Mouse (Mus musculus) heart, embryonic 13.5 days (tissue): ENCODE data around the gene Cgnl1. TPM values are rescaled to one million over a fixed set of nuclear protein-coding genes. Genes with fewer than 3 reads are reported as not detected.

Experiments used
- ATAC-seq: fragments of 200-750 bp; cut with Nextera tagmentation; 2 replicates; pipeline ENCODE4 v1.8.0; 2017; ENCODE audit warnings: moderate TSS enrichment; ENCODE audit not compliant: insufficient number of reproducible peaks, low FRiP score, low TSS enrichment; ENCODE audit errors: extremely low read depth
- H3K27ac ChIP-seq: fragments of 300-500 bp; sonication (generic); replicated peaks from 2 replicates; pipeline ENCODE4 v1.5.1; 2015; ENCODE audit warnings: moderate library complexity, mild to moderate bottlenecking, inconsistent platforms
- H3K27me3 ChIP-seq: fragments of 300-500 bp; sonication (generic); replicated peaks from 2 replicates; pipeline ENCODE4 v1.6.1; 2015; ENCODE audit warnings: mild to moderate bottlenecking, inconsistent platforms
- H3K36me3 ChIP-seq: fragments of 300-500 bp; sonication (generic); 2 replicates; pipeline ENCODE4 v1.6.1; 2015; ENCODE audit warnings: mild to moderate bottlenecking, inconsistent platforms
- H3K4me1 ChIP-seq: fragments of 300-500 bp; sonication (generic); 2 replicates; pipeline ENCODE4 v1.6.1; 2015; ENCODE audit warnings: inconsistent platforms
- H3K4me2 ChIP-seq: fragments of 300-500 bp; sonication (generic); 2 replicates; pipeline ENCODE4 v1.6.1; 2015; ENCODE audit warnings: inconsistent platforms, mild to moderate bottlenecking, moderate library complexity
- H3K4me3 ChIP-seq: fragments of 300-500 bp; sonication (generic); 2 replicates; pipeline ENCODE4 v1.5.1; 2015; ENCODE audit warnings: moderate library complexity, mild to moderate bottlenecking, inconsistent platforms
- H3K9ac ChIP-seq: fragments of 300-500 bp; sonication (generic); 2 replicates; pipeline ENCODE4 v1.6.1; 2015; ENCODE audit warnings: inconsistent platforms, mild to moderate bottlenecking, moderate library complexity
- H3K9me3 ChIP-seq: fragments of 300-500 bp; sonication (generic); 2 replicates; pipeline ENCODE4 v1.6.1; 2016; ENCODE audit warnings: inconsistent platforms
- WGBS: fragments of 180-500 bp; shearing (Covaris S2); methylation state at CpG from one replicate; pipeline ENCODE4 v1.1.7; 2015; ENCODE audit warnings: mixed read lengths; 5-methylcytosine and 5-hydroxymethylcytosine counted together
- polyA plus RNA-seq: library from polyadenylated mRNA; unstranded; fragments of >200 nt; fragmentation: Nextera tagmentation; extraction: Ambion mirVana; gene quantifications from 2 replicates; pipeline ENCODE4 v1.2.1, GENCODE M21; 2015

Cgnl1 gene
- polyA plus RNA-seq, 1 experiment from 2014 or later, result 38.7 TPM

- peaks cover 15% of the 10 kb centered on the region for H3K36me3 ChIP-seq
- ATAC-seq, result no peak
- no peaks in the 10 kb centered on the region for H3K27me3 ChIP-seq
- peaks cover 75% of the 10 kb centered on the region for H3K4me1 ChIP-seq
- no peak overlapping the region for H3K4me3 ChIP-seq
- H3K9ac ChIP-seq, result no peak overlapping the region
- peak overlapping the region; percentile 49 for H3K27ac ChIP-seq
- WGBS, result 30% methylated on average over 5 of the region's 5 CpGs
- no peak overlapping the region for H3K4me2 ChIP-seq
- 0 out of 2 replicates have a peak, but pooled peaks cover 3% of the 10 kb centered on the region for H3K9me3 ChIP-seq
Measured at GRCm38 (mm10) chr9:71670677-71671076, 100.7 kb downstream of the Cgnl1 start.

- no peak for ATAC-seq
- Histone ChIP-seq H3K4me2 (no peak overlapping the region), H3K27me3 (no peaks in the 10 kb centered on the region), H3K9ac (0 out of 2 replicates have a peak overlapping the region, but pooled peaks have one; percentile 24), H3K36me3 (peaks cover 8% of the 10 kb centered on the region), H3K9me3 (0 out of 2 replicates have a peak, but pooled peaks cover 3% of the 10 kb centered on the region), H3K4me1 (peaks cover 85% of the 10 kb centered on the region), H3K27ac (peak overlapping the region; percentile 82), H3K4me3 (no peak overlapping the region)
- 52% methylated on average over 5 of the region's 5 CpGs for WGBS
Measured at GRCm38 (mm10) chr9:71667616-71668015, 103.8 kb downstream of the Cgnl1 start.

DNA sequence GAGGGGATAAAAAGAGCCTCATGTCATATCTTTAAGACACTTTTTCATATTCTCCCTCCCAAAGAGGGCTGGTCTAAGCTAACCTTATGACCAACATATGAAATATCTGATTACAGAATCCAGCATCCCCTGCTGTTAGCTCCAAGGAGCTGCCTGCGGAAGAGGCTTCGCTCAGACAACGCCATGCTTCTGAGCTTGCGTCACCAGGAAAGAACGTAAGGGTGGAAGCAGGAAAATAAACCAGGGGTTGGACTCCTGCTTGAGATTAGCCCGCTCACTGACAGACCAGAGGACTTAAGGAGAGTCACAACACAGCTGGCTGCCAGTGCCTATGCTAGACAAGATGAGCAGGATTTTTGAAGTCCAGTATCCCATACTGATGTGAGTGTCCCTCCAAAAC, 105.0 kb downstream of the Cgnl1 start:
- Histone ChIP-seq H3K4me1 (peaks cover 90% of the 10 kb centered on the region), H3K36me3 (peaks cover 4% of the 10 kb centered on the region; the same call in 1 of the 2 replicates), H3K27me3 (no peaks in the 10 kb centered on the region), H3K4me2 (no peak overlapping the region), H3K9me3 (no peaks in the 10 kb centered on the region), H3K9ac (peak overlapping the region; percentile 47; the same call in 1 of the 2 replicates), H3K4me3 (no peak overlapping the region), H3K27ac (peak overlapping the region; percentile 82)
- WGBS, result 26% methylated on average over 6 of the region's 6 CpGs
- no peak for ATAC-seq

- Histone ChIP-seq H3K4me2 (no peak overlapping the region), H3K9ac (no peak overlapping the region), H3K4me1 (peaks cover 90% of the 10 kb centered on the region), H3K9me3 (no peaks in the 10 kb centered on the region), H3K36me3 (peaks cover 4% of the 10 kb centered on the region; the same call in 1 of the 2 replicates), H3K4me3 (no peak overlapping the region), H3K27me3 (no peaks in the 10 kb centered on the region), H3K27ac (0 out of 2 replicates have a peak overlapping the region, but pooled peaks have one; percentile 82)
- 78% methylated on average over 3 of the region's 3 CpGs for WGBS
- ATAC-seq, result no peak
Measured at GRCm38 (mm10) chr9:71665493-71665892, 105.9 kb downstream of the Cgnl1 start.

- Histone ChIP-seq H3K27me3 (no peaks in the 10 kb centered on the region), H3K4me3 (no peak overlapping the region), H3K9ac (no peak overlapping the region), H3K4me2 (no peak overlapping the region), H3K36me3 (peaks cover 4% of the 10 kb centered on the region; the same call in 1 of the 2 replicates), H3K4me1 (peaks cover 90% of the 10 kb centered on the region), H3K27ac (peak overlapping the region; percentile 86), H3K9me3 (no peaks in the 10 kb centered on the region)
- WGBS, result 92% methylated on average over 3 of the region's 3 CpGs
- ATAC-seq, result no peak
Measured at GRCm38 (mm10) chr9:71664855-71665254, 106.5 kb downstream of the Cgnl1 start.

DNA sequence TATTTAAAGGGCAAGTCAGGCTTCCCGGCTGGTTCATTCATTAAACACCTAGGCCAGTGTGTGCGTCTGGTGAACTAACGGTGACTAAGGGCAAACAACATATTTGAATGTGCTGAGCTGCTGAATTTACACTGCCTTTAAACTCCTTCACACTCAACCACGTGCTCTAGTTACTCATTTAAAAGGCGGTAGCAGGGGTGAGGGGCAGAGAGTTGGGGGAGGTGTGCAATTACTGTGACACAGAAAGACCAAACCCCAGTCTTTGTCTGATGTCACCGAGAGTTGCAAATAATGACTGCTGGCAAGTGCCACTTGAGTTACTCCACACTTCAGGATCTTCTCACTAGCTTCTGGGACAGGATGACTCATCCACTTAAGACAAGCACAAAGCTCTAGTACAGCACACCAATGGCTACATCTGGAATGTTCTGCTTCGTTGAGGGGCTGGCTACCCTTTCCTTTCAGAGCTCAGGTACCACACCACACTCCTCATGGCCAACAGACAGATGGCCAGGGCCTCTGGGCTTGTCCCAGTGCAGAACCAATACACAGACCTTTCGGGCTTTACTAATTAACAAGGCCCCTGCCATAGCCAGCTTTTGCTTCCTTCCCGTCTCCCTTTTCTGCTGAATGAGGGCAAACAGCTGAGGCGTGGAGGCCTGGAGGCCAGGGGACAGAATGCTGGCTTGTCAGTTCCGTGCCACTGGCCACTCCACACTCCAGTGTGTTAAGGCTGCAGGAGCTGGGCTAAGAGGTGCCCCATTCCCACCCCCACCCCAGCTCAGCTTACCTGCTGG, 107.8 kb downstream of the Cgnl1 start:
- Histone ChIP-seq H3K4me1 (peaks cover 89% of the 10 kb centered on the region), H3K4me3 (no peak overlapping the region), H3K36me3 (peaks cover 5% of the 10 kb centered on the region; the same call in 1 of the 2 replicates), H3K27ac (peak overlapping the region; percentile 86), H3K4me2 (no peak overlapping the region), H3K9ac (peak overlapping the region; percentile 54), H3K27me3 (no peaks in the 10 kb centered on the region), H3K9me3 (no peaks in the 10 kb centered on the region)
- peak; percentile 34; the same call in 1 of the 2 replicates for ATAC-seq
- WGBS, result 32% methylated on average over 11 of the region's 11 CpGs

- Histone ChIP-seq H3K27me3 (no peaks in the 10 kb centered on the region), H3K4me1 (peaks cover 58% of the 10 kb centered on the region), H3K27ac (peak overlapping the region; percentile 87), H3K4me3 (no peak overlapping the region), H3K9ac (peak overlapping the region; percentile 50), H3K9me3 (peaks cover 7% of the 10 kb centered on the region; the same call in 1 of the 2 replicates), H3K36me3 (peaks cover 29% of the 10 kb centered on the region), H3K4me2 (no peak overlapping the region)
- no peak for ATAC-seq
- 21% methylated on average over 9 of the region's 9 CpGs for WGBS
Measured at GRCm38 (mm10) chr9:71660540-71660939, 110.9 kb downstream of the Cgnl1 start.

- H3K9ac ChIP-seq, result 0 out of 2 replicates have a peak overlapping the region, but pooled peaks have one; percentile 50
- no peak overlapping the region for H3K4me3 ChIP-seq
- 57% methylated on average over 5 of the region's 5 CpGs for WGBS
- peaks cover 60% of the 10 kb centered on the region for H3K4me1 ChIP-seq
- ATAC-seq, result no peak
- H3K27ac ChIP-seq, result peak overlapping the region; percentile 87
- peaks cover 7% of the 10 kb centered on the region; the same call in 1 of the 2 replicates for H3K9me3 ChIP-seq
- no peak overlapping the region for H3K4me2 ChIP-seq
- H3K27me3 ChIP-seq, result no peaks in the 10 kb centered on the region
- peaks cover 37% of the 10 kb centered on the region for H3K36me3 ChIP-seq
Measured at GRCm38 (mm10) chr9:71659681-71660080, 111.7 kb downstream of the Cgnl1 start.

- Histone ChIP-seq H3K4me3 (no peak overlapping the region), H3K9me3 (peaks cover 7% of the 10 kb centered on the region; the same call in 1 of the 2 replicates), H3K36me3 (peaks cover 56% of the 10 kb centered on the region), H3K27me3 (no peaks in the 10 kb centered on the region), H3K4me1 (peaks cover 38% of the 10 kb centered on the region), H3K9ac (no peak overlapping the region), H3K4me2 (no peak overlapping the region), H3K27ac (no peak overlapping the region)
- WGBS, result 81% methylated on average over 1 of the region's 1 CpGs
- ATAC-seq, result no peak
Measured at GRCm38 (mm10) chr9:71657199-71657598, 114.2 kb downstream of the Cgnl1 start.

- Histone ChIP-seq H3K36me3 (peaks cover 79% of the 10 kb centered on the region), H3K27ac (no peak overlapping the region)
- WGBS, result 48% methylated on average over 3 of the region's 3 CpGs
Measured at GRCm38 (mm10) chr9:71654861-71655260, 116.5 kb downstream of the Cgnl1 start.

DNA sequence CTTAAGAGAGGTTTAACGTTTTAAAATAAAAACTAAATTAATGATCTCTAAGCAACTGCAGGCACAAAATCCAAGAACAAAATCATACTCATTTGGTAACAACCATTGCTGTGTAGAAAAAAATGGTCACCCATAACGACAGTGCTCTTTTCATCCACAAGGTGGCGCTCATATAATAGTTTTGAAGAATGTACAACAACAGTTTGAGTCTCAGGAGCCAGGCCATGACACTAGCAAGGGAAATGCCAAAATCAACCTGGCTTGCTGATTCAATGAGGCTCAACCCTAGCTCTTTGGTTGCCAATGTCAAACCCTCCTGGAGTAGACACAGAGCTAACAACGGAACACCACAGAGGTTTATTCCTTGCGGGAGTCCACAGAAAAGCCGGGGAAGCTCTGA, 125.3 kb downstream of the Cgnl1 start:
- no peak for ATAC-seq
- peak overlapping the region; percentile 43; the same call in 1 of the 2 replicates for H3K27ac ChIP-seq

More at GRCm38 (mm10) chr9:71654861-71655260, 116.5 kb downstream of the Cgnl1 start:
- Histone ChIP-seq H3K4me2 (no peak overlapping the region), H3K9ac (no peak overlapping the region), H3K9me3 (peaks cover 7% of the 10 kb centered on the region; the same call in 1 of the 2 replicates), H3K27me3 (no peaks in the 10 kb centered on the region), H3K4me1 (peaks cover 17% of the 10 kb centered on the region), H3K4me3 (no peak overlapping the region)
- no peak for ATAC-seq

More for the DNA sequence above, 125.3 kb downstream of the Cgnl1 start:
- peaks cover 18% of the 10 kb centered on the region for H3K4me1 ChIP-seq
- H3K36me3 ChIP-seq, result peaks cover 63% of the 10 kb centered on the region
- no peak overlapping the region for H3K4me2 ChIP-seq
- H3K4me3 ChIP-seq, result no peak overlapping the region
- 32% methylated on average over 6 of the region's 6 CpGs for WGBS
- H3K27me3 ChIP-seq, result no peaks in the 10 kb centered on the region
- H3K9ac ChIP-seq, result no peak overlapping the region
- H3K9me3 ChIP-seq, result 0 out of 2 replicates have a peak, but pooled peaks cover 5% of the 10 kb centered on the region
